Mouse (Mus musculus) subcutaneous adipose tissue, adult 2 months (tissue): Measurements from ENCODE around the gene Olfr834. TPM values are rescaled to one million over a fixed set of nuclear protein-coding genes. Genes with fewer than 3 reads are reported as not detected.

ENCODE experiments used
- polyA plus RNA-seq: library from polyadenylated mRNA; depleted of rRNA; stranded (reverse); fragments of >200 nt; gene quantifications from 2 replicates; pipeline ENCODE4 v1.2.3, GENCODE M21; 2012; ENCODE audit warnings: low replicate concordance; rRNA removed

Gene Olfr834
- not detected in 2 replicates for polyA plus RNA-seq

GRCm38 (mm10) chr9:18987690-18988089 is at the start of gene Olfr834:
Gene Olfr834 (plus strand): TSS chr9:18987990.

DNA sequence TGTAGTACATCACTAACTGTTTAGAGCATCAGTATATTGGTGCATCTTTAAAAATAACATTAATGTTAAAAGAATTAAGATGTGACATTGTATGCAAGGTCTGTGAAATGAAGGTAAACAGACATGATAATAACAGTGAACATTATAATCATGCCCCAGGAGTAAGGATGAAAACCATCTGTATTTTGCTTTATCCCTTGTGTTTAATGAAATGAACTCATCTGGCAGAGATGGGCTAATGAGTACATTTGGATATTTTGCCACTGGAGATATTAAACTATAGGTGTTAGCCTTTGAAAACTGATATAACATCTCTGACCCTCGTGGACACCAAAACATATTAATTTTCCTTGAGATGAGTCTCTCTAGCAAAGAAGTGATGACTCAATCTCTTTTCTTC is 44.6 kb downstream of the Olfr834 start, which contains the start of gene Olfr835:
Gene Olfr835 (plus strand): TSS at position 301 of the 400 bp plus-strand sequence.

Other genes with a start within 250 kb of the Olfr834 start
- gene Olfr24, start 224.0 kb upstream of the Olfr834 start, polyA plus RNA-seq: not detected in 2 replicates
- gene Olfr828, start 168.5 kb upstream of the Olfr834 start, polyA plus RNA-seq: not detected in 2 replicates
- gene Olfr829, start 133.1 kb upstream of the Olfr834 start, polyA plus RNA-seq: not detected in 2 replicates
- gene Olfr830, start 113.3 kb upstream of the Olfr834 start, polyA plus RNA-seq: not detected in 2 replicates
- gene Olfr832, start 50.9 kb upstream of the Olfr834 start, polyA plus RNA-seq: not detected in 2 replicates
- gene Olfr835, start 44.7 kb downstream of the Olfr834 start, polyA plus RNA-seq: not detected in 2 replicates
- gene Olfr836, start 132.4 kb downstream of the Olfr834 start, polyA plus RNA-seq: not detected in 2 replicates
- gene Olfr837, start 148.3 kb downstream of the Olfr834 start, polyA plus RNA-seq: not detected in 2 replicates
- gene Olfr839-ps1, start 189.3 kb downstream of the Olfr834 start, polyA plus RNA-seq: not detected in 2 replicates